Mouse (Mus musculus) midbrain, embryonic 16.5 days (tissue): ENCODE data around the gene Dmrt2. TPM values are rescaled to one million over a fixed set of nuclear protein-coding genes. Genes with fewer than 3 reads are reported as not detected.

Experiments used
- polyA plus RNA-seq: library from polyadenylated mRNA; unstranded; fragments of >200 nt; fragmentation: Nextera tagmentation; extraction: Ambion mirVana; gene quantifications from 2 replicates; pipeline ENCODE4 v1.2.1, GENCODE M21; 2015

The Dmrt2 gene
- polyA plus RNA-seq, 1 experiment from 2014 or later = 0.23 TPM

Other genes with a start within 250 kb of the Dmrt2 start
- gene Dmrt1, start 166.8 kb upstream of the Dmrt2 start, polyA plus RNA-seq = not detected in 2 replicates
- gene Dmrt3, start 62.1 kb upstream of the Dmrt2 start, polyA plus RNA-seq = not detected in 2 replicates